In genomic region chr9:16398734-16399686, GRCm38 (mm10) we compare ENCODE assay signal across 12 mouse cellular contexts.
DNase-seq lines count a peak whose midpoint lies in the region; ATAC-seq lines count a peak whose summit lies in the region.
"Had no signal": no experiment of that assay in that cellular context is flagged by ENCODE, and none has a peak within 500 bp of the region (broad histone marks: within the 10 kb centered on the region; RNA-seq: fewer than 3 reads in every experiment).

No protein-coding gene starts in this region.

- no peak overlapping the region for H3K9ac ChIP-seq in hindbrain, embryonic 13.5 days

- WGBS in hindbrain, embryonic 13.5 days, result 20% methylated on average over 6 of the region's 6 CpGs

- intact Hi-C loops in left cerebral cortex, postnatal 36 days (cut with DNase I), result no loop called here

- H3K4me3 ChIP-seq in hindbrain, embryonic 13.5 days, result no peak overlapping the region
- H3K4me3 ChIP-seq: erythroblast, embryonic 14.5 days had no signal

- no peaks in the 10 kb centered on the region for H3K9me3 ChIP-seq in hindbrain, embryonic 13.5 days

- peaks cover 45% of the 10 kb centered on the region for H3K4me1 ChIP-seq in hindbrain, embryonic 13.5 days (replicated peaks)

- ATAC-seq in hindbrain, embryonic 13.5 days (ENCODE audit: low FRiP score), result peak; percentile 92
- ATAC-seq: Patski had no signal

- DNase-seq in layer of hippocampus, adult 8-10 months (ENCODE audit: low spot score in 2 of 2), result peak; percentile 12 to 16
- no peak for DNase-seq in layer of hippocampus, postnatal 25 days (ENCODE audit: extremely low spot score in 1 of 2, low spot score in 1 of 2)
- DNase-seq in embryo, embryonic 11.5 days (ENCODE audit: low read depth, low spot score), result peak; percentile 20
- DNase-seq in neural tube, embryonic 10.5 days (ENCODE audit: extremely low spot score, low spot score), result peak; percentile 39
- no peak for DNase-seq in adrenal gland, postnatal 25 days
- no peak for DNase-seq in left cerebral cortex, postnatal 36 days (ENCODE audit: low spot score in 2 of 2)
- no peak for DNase-seq in frontal cortex, postnatal 36 days (ENCODE audit: low spot score in 2 of 2)
- DNase-seq: liver had no signal

- H3K4me2 ChIP-seq in hindbrain, embryonic 13.5 days, result no peak overlapping the region

- H3K36me3 ChIP-seq in hindbrain, embryonic 13.5 days, result no peaks in the 10 kb centered on the region

- H3K27me3 ChIP-seq in hindbrain, embryonic 13.5 days, result no peaks in the 10 kb centered on the region
- H3K27me3 ChIP-seq: Patski had no signal

- H3K27ac ChIP-seq in hindbrain, embryonic 13.5 days, result peak overlapping the region; percentile 76
- H3K27ac ChIP-seq: macrophage had no signal

Comparison
In these comparisons a context has a peak if more than half of its experiments do, and no peak if none do; other contexts are left out.
1. DNase-seq: peak in layer of hippocampus, adult 8-10 months (2 of 2), embryo, embryonic 11.5 days (single experiment) and neural tube, embryonic 10.5 days (single experiment); none in layer of hippocampus, postnatal 25 days (0 of 2), adrenal gland, postnatal 25 days (single experiment), left cerebral cortex, postnatal 36 days (0 of 2) and frontal cortex, postnatal 36 days (0 of 2).